Mouse (Mus musculus) heart, embryonic 12.5 days (tissue): Measurements from ENCODE around the gene Irf3. TPM values are rescaled to one million over a fixed set of nuclear protein-coding genes. Genes with fewer than 3 reads are reported as not detected.
A peak's percentile ranks its signal among the peaks of the same experiment; 100 is the strongest.

ENCODE experiments used
- ATAC-seq: fragments of 200-750 bp; cut with Nextera tagmentation; 2 replicates; pipeline ENCODE4 v1.8.0; 2017; ENCODE audit warnings: moderate TSS enrichment, moderate library complexity; ENCODE audit not compliant: insufficient number of reproducible peaks, low FRiP score
- H3K27ac ChIP-seq: fragments of 300-500 bp; sonication (generic); 2 replicates; pipeline ENCODE4 v1.5.1; 2016; ENCODE audit warnings: mild to moderate bottlenecking, moderate library complexity; ENCODE audit not compliant: poor library complexity, severe bottlenecking
- H3K27me3 ChIP-seq: fragments of 300-500 bp; sonication (generic); replicated peaks from 2 replicates; pipeline ENCODE4 v1.6.1; 2016; ENCODE audit warnings: mild to moderate bottlenecking, moderate library complexity
- H3K36me3 ChIP-seq: fragments of 300-500 bp; sonication (generic); 2 replicates; pipeline ENCODE4 v1.6.1; 2016; ENCODE audit warnings: mild to moderate bottlenecking, moderate library complexity
- H3K4me1 ChIP-seq: fragments of 300-500 bp; sonication (generic); replicated peaks from 2 replicates; pipeline ENCODE4 v1.6.1; 2016; ENCODE audit warnings: mild to moderate bottlenecking
- H3K4me2 ChIP-seq: fragments of 300-500 bp; sonication (generic); 2 replicates; pipeline ENCODE4 v1.6.1; 2016; ENCODE audit warnings: mild to moderate bottlenecking, moderate library complexity
- H3K4me3 ChIP-seq: fragments of 300-500 bp; sonication (generic); 2 replicates; pipeline ENCODE4 v1.5.1; 2016; ENCODE audit warnings: mild to moderate bottlenecking
- H3K9ac ChIP-seq: fragments of 300-500 bp; sonication (generic); 2 replicates; pipeline ENCODE4 v1.6.1; 2016; ENCODE audit warnings: mild to moderate bottlenecking, moderate library complexity
- H3K9me3 ChIP-seq: fragments of 300-500 bp; sonication (generic); replicated peaks from 2 replicates; pipeline ENCODE4 v1.6.1; 2016; ENCODE audit warnings: mild to moderate bottlenecking, moderate library complexity
- WGBS: fragments of 180-500 bp; shearing (Covaris S2); methylation state at CpG from one replicate; pipeline ENCODE4 v1.1.7; 2016; 5-methylcytosine and 5-hydroxymethylcytosine counted together
- microRNA-seq: library from miRNA; unstranded; fragments of <30 nt; microRNA quantifications from one replicate; pipeline ENCODE4, GENCODE M21; 2017
- polyA plus RNA-seq: library from polyadenylated mRNA; unstranded; fragments of >200 nt; fragmentation: Nextera tagmentation; extraction: Ambion mirVana; gene quantifications from 2 replicates; pipeline ENCODE4 v1.2.1, GENCODE M21; 2016

Irf3 gene
- polyA plus RNA-seq, 1 experiment from 2014 or later = 60.8 TPM

DNA sequence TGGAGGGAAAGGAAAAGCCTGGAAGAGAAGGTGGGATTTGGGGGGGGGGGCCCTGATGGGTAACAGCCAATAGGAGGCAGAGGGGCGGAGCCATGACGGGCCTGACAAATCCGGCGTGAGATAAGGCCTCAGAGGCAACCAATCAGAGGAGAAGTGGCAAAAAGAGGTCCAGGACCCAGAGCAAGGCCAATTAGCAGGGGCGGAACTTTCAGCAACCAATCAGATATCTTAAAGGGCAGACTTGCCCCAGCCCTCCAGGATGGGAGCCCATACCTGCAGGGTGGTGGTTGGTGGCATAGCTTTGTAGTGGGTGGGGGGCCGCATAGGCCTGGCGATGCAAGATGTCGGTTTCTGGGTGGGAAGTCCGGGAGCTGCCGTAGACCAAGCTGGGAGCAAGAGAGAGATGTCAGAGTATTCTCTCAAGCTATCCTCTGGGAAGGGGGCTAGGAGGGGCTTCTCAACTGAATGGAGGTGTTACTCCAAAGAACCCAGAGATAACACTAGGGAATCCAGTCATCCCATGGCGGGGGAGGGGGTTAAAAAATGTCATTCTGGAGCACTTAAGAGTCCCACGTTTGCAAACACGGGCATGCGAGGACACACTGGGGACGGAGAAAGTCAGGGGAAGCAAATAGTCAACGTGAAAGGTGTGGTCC lies 53.6 kb downstream of the Irf3 start:
- WGBS = 5% methylated on average over 16 of the region's 16 CpGs
- Histone ChIP-seq H3K36me3 (peaks cover 48% of the 10 kb centered on the region), H3K4me2 (peak overlapping the region; percentile 92)

DNA sequence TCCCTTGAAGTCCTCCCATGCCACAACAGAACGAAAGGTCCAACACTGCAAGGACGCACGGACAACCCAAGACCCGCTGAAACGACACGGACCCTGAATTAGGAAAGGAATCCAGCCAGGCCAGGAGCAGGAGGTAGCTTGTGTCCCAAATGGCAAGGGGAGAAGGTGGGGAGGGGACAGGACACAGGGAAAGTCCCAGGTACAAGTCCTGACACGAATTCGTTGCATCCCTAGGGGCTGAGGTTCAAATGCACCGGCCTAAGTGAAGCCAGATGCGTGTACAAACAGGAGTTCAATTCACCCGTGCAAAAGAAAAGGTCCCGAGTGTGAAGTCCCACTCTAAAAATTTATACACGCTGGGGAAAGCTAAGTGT lies 54.1 kb downstream of the Irf3 start:
- Histone ChIP-seq H3K4me2 (peak overlapping the region; percentile 92), H3K9ac (peak overlapping the region; percentile 96), H3K4me3 (peak overlapping the region; percentile 91), H3K4me1 (peaks cover 21% of the 10 kb centered on the region), H3K27me3 (no peaks in the 10 kb centered on the region), H3K9me3 (no peaks in the 10 kb centered on the region), H3K36me3 (peaks cover 42% of the 10 kb centered on the region), H3K27ac (peak overlapping the region; percentile 98)
- no peak for ATAC-seq
- WGBS = 2% methylated on average over 13 of the region's 13 CpGs

More for the DNA sequence above, 53.6 kb downstream of the Irf3 start:
- Histone ChIP-seq H3K9ac (peak overlapping the region; percentile 96), H3K27ac (peak overlapping the region; percentile 98), H3K27me3 (no peaks in the 10 kb centered on the region), H3K4me3 (peak overlapping the region; percentile 91), H3K9me3 (no peaks in the 10 kb centered on the region), H3K4me1 (peaks cover 21% of the 10 kb centered on the region)
- ATAC-seq = peak; percentile 22; the same call in 1 of the 2 replicates

Small RNA genes lying within 50 kb of the gene (microRNA-seq; reads per million reads assigned to microRNA genes)
- not detected for gene Mir7054

Other genes with a start within 250 kb of the Irf3 start
- gene Vrk3, start 249.2 kb upstream of the Irf3 start, polyA plus RNA-seq = 29.4 and 32.2 TPM in 2 replicates
- gene Zfp473, start 246.6 kb upstream of the Irf3 start, polyA plus RNA-seq = 0.78 and 0.98 TPM in 2 replicates
- gene Nup62, start 181.6 kb upstream of the Irf3 start, polyA plus RNA-seq = 90.9 and 93.3 TPM in 2 replicates
- gene Il4i1, start 181.3 kb upstream of the Irf3 start, polyA plus RNA-seq = 0.78 and 1.1 TPM in 2 replicates
- 2.6 and 2.7 TPM in 2 replicates for gene Atf5, start 181.0 kb upstream of the Irf3 start, polyA plus RNA-seq
- gene Akt1s1, start 148.7 kb upstream of the Irf3 start, polyA plus RNA-seq = 105 and 108 TPM in 2 replicates
- 60.0 and 61.2 TPM in 2 replicates for gene Tbc1d17, start 148.6 kb upstream of the Irf3 start, polyA plus RNA-seq
- gene Pnkp, start 140.5 kb upstream of the Irf3 start, polyA plus RNA-seq = 23.3 and 27.0 TPM in 2 replicates
- 308 and 321 TPM in 2 replicates for gene Ptov1, start 127.9 kb upstream of the Irf3 start, polyA plus RNA-seq
- 76.8 and 81.2 TPM in 2 replicates for gene Med25, start 104.9 kb upstream of the Irf3 start, polyA plus RNA-seq
- gene Fuz, start 101.6 kb upstream of the Irf3 start, polyA plus RNA-seq = 12.0 and 12.6 TPM in 2 replicates
- 74.5 and 77.2 TPM in 2 replicates for gene Ap2a1, start 68.2 kb upstream of the Irf3 start, polyA plus RNA-seq
- gene Tsks, start 54.4 kb upstream of the Irf3 start, polyA plus RNA-seq = 0.19 TPM in 1 of 2 replicates, not detected in the other
- gene Cpt1c, start 22.8 kb upstream of the Irf3 start, polyA plus RNA-seq = 10.7 and 11.5 TPM in 2 replicates
- gene Prmt1, start 11.1 kb upstream of the Irf3 start, polyA plus RNA-seq = 377 and 394 TPM in 2 replicates
- 42.1 and 42.5 TPM in 2 replicates for gene Bcl2l12, start 1.1 kb downstream of the Irf3 start, polyA plus RNA-seq
- 37.0 and 41.2 TPM in 2 replicates for gene Scaf1, start 18.7 kb downstream of the Irf3 start, polyA plus RNA-seq
- gene Rras, start 20.3 kb downstream of the Irf3 start, polyA plus RNA-seq = 79.3 and 79.4 TPM in 2 replicates
- gene Prr12, start 55.2 kb downstream of the Irf3 start, polyA plus RNA-seq = 7.1 and 7.2 TPM in 2 replicates
- 43.3 and 45.7 TPM in 2 replicates for gene Nosip, start 64.8 kb downstream of the Irf3 start, polyA plus RNA-seq
- 13.6 and 14.0 TPM in 2 replicates for gene Prrg2, start 65.0 kb downstream of the Irf3 start, polyA plus RNA-seq
- gene Rcn3, start 94.6 kb downstream of the Irf3 start, polyA plus RNA-seq = 290 and 291 TPM in 2 replicates
- 28.1 and 28.3 TPM in 2 replicates for gene Fcgrt, start 106.2 kb downstream of the Irf3 start, polyA plus RNA-seq
- gene Rps11, start 126.8 kb downstream of the Irf3 start, polyA plus RNA-seq = 1,003 and 1,022 TPM in 2 replicates
- gene Rpl13a, start 131.1 kb downstream of the Irf3 start, polyA plus RNA-seq = 868 and 880 TPM in 2 replicates
- 0.22 and 0.50 TPM in 2 replicates for gene Gm45713, start 138.6 kb downstream of the Irf3 start, polyA plus RNA-seq
- gene Flt3l, start 138.8 kb downstream of the Irf3 start, polyA plus RNA-seq = 1.1 and 1.2 TPM in 2 replicates
- 81.3 and 86.2 TPM in 2 replicates for gene Pih1d1, start 156.7 kb downstream of the Irf3 start, polyA plus RNA-seq
- gene Aldh16a1, start 156.9 kb downstream of the Irf3 start, polyA plus RNA-seq = 34.9 and 39.6 TPM in 2 replicates
- 2.6 and 3.8 TPM in 2 replicates for gene Slc17a7, start 166.3 kb downstream of the Irf3 start, polyA plus RNA-seq
- gene Gfy, start 181.9 kb downstream of the Irf3 start, polyA plus RNA-seq = not detected in 2 replicates
- 0.40 TPM in 1 of 2 replicates, not detected in the other for gene Pth2, start 183.3 kb downstream of the Irf3 start, polyA plus RNA-seq
- 0.62 and 0.70 TPM in 2 replicates for gene Ccdc155, start 207.2 kb downstream of the Irf3 start, polyA plus RNA-seq
- 0.99 and 1.5 TPM in 2 replicates for gene Dkkl1, start 214.5 kb downstream of the Irf3 start, polyA plus RNA-seq
- gene Tead2, start 218.1 kb downstream of the Irf3 start, polyA plus RNA-seq = 131 and 138 TPM in 2 replicates
- gene Cd37, start 241.5 kb downstream of the Irf3 start, polyA plus RNA-seq = 1.2 and 1.4 TPM in 2 replicates
- 0.37 TPM in 2 replicates for gene Slc6a16, start 243.4 kb downstream of the Irf3 start, polyA plus RNA-seq